Mouse (Mus musculus): ENCODE results near the gene Tcl1b4.
A peak's percentile ranks its signal among the peaks of the same experiment; 100 is the strongest.
"Not testable (repeated sequence)": the region's sequence is repeated elsewhere in the genome, so short reads cannot be mapped to it uniquely, and the experiment has no call there.

Tcl1b4 gene

DNA sequence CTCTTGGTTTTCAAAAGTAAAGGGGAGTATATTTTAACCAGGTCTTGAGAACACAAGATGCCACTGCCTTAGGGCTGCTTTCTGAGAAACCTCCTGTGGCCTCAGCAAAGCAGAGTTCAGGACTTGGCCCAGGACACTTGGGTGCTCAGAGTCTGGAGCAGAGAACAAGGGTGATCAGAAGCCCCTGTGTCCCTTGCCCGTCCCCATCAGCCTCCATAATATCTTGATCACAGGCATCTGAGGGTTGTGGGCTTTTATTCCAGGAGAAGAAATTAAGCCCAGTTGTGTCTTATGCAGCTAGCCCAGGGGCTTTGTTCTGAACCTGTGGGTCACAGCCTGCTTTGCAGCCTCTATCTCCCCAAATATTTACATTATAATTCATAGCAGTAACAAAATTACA lies at the start of gene Tcl1b4:
Gene Tcl1b4 (plus strand): TSS at position 301 of the 400 bp plus-strand sequence.
- not testable (repeated sequence) for DNase-seq

DNA sequence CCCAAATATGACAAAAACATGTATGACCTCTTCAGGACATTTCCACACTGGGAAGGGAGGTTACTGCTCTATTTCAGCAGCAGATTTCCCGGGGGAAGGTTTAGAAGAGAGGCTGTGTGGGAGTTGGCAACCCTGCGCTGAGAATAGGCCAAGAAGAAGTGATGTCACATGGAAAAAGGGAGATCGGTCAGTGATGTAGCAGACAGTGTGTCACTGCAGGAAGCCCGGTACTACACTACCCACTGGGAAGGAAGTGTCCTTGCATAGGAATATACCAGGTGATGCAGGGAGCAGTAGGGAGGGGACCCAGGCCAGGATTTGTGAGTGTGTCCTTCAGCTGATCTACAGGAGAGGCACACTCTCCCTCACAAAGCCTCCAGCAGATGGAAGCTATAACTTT lies 46.5 kb upstream of the Tcl1b4 start:
- not testable (repeated sequence) for DNase-seq

DNA sequence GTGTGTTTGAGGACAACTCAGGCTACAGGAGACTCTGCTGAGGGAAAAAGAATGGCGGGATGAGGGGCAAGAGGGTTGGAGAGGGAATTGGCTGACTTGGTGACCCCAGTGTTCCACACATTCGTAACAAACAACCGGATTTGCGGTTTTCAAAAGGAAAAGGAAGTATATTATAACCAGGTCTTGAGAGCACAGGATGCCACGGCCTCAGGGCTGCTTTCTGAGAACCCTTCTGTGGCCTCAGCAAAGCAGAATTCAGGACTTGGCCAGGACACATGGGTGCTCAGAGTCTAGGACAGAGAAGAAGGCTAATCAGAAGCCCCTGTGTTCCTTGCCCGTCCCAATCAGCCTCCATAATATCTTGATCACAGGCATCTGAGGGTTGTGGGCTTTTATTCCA lies 42.9 kb upstream of the Tcl1b4 start:
- no peak for DNase-seq

DNA sequence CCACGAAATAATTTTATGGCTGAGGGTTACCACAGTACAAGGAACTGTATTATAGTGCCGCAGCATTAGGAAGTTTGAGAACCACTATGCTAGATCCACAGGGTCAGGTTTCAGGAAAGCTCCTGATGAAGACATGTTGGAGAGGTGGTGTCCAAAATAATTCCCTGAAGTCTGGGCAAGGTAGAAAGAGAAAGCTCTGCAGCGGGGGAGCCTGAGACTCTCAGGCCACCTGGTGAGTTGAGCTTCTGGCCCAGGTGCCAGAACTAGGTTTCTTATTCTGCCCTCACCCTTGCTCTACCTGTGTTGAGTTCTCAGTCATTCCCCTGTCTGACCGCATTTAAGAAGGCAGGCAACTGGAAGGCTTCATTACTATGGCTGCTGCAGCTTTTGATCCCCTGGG lies 42.4 kb upstream of the Tcl1b4 start, which contains the start of gene Tcl1b1:
Gene Tcl1b1 (plus strand): TSS at position 301 of the 400 bp plus-strand sequence.
- no peak for DNase-seq

DNA sequence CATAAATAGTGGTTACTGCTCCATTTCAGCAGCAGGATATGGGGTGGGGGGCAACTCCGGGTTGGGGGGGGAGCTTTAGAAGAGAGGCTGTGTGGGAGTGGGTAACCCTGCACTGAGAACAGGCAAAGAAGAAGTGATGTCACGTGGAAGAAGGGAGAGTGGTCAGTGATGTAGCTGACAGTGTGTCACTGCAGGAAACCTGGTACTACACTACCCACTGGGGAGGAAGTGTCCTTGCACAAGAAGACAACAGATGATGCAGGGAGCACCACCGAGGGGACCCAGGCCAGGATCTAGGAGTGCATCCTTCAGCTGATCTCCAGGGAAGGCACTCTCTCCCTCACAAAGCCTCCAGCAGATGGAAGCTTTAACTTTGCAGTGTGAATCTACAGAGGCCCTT lies 35.0 kb upstream of the Tcl1b4 start:
- no peak for DNase-seq

DNA sequence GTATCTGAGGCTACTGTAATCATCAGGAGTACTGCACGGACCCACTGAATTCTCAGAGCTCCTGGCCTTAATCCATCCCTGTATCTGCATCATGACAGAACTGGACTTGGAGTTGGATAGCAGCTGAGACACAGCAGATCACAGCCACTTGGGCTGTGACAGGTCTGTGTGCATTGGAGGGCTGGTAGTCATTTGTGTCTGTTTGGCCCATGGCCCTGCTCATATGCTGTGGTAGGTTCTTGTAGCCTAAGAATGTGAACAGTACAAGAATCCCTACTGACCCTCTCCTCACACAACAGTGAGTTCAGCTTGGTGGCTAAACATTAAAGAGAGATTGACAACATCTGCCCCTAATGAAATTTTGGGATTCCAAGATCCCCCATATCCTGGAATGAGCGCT lies 28.4 kb upstream of the Tcl1b4 start:
- DNase-seq: no peak

DNA sequence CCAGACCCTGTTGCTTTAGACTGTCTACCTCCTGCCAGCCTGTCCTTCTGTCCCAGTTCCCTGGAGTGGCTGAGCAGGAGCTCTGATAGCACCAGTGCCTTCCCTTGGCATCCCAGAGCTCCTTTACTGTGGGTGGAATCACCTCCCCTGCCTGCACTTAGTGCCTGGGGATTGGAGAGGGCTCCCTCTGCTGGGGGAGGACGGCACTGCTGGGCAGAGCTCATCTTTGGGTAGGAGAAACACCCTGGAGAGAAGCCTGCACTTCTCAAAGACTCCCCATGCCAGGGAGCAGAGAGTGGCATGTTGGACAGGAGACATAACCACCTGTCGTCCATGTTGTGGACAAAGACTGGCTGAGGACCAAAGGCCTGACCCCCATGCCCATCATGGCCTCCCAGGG lies 27.4 kb upstream of the Tcl1b4 start:
- peak; percentile 70 for DNase-seq

DNA sequence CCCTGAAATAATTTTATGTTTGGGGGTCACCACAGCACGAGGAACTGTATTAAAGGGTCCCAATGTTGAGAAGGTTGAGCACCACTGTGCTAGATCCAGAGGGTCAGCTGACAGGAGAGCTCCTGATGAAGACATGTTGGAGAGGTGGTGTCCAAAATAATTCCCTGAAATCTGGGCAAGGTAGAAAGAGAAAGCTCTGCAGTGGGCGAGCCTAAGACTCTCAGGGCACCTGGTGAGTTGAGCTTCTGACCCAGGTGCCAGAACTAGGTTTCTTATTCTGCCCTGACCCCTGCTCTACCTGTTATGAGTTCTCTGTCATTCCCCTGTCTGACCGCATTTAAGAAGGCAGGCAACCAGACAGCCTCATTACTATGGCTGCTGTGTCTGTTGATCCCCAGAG lies 25.7 kb upstream of the Tcl1b4 start, which contains the start of gene Tcl1b5:
Gene Tcl1b5 (plus strand): TSS at position 301 of the 400 bp plus-strand sequence.
- not testable (repeated sequence) for DNase-seq

DNA sequence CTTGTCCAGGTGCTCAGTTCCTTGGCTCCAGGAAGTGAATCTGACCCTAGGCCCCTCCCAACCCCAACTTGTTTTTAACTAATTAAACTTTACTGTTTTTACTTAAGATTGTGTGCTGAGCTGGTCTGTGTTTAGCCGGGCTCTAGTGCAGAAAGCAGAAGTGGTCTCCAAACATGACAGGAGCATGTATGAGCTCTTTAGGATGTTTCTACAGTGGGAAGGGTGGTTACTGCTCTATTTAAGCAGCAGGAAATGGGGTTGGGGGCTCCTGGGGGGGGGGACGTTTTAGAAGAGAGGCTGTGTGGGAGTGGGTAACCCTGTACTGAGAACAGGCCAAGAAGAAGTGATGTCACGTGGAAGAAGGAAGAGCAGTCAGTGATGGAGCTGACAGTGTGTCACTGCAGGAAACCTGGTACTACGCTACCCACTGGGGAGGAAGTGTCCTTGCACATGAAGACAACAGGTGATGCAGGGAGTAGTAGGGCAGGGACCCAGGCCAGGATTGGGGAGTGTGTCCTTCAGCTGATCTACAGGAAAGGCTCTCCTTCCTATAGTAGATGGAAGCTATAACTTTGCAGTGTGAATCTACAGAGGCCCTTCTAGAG lies 20.6 kb upstream of the Tcl1b4 start:
- DNase-seq: not testable (repeated sequence)

DNA sequence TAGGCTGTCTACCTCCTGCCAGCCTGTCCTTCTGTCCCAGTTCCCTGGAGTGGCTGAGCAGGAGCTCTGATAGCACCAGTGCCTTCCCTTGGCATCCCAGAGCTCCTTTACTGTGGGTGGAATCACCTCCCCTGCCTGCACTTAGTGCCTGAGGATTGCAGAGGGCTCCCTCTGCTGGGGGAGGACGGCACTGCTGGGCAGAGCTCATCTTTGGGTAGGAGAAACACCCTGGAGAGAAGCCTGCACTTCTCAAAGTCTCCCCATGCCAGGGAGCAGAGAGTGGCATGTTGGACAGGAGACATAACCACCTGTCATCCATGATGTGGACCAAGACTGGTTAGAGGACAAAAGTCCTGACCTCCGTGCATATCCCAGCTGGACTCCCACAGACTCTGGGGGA lies 12.8 kb upstream of the Tcl1b4 start:
- peak; percentile 20 for DNase-seq

DNA sequence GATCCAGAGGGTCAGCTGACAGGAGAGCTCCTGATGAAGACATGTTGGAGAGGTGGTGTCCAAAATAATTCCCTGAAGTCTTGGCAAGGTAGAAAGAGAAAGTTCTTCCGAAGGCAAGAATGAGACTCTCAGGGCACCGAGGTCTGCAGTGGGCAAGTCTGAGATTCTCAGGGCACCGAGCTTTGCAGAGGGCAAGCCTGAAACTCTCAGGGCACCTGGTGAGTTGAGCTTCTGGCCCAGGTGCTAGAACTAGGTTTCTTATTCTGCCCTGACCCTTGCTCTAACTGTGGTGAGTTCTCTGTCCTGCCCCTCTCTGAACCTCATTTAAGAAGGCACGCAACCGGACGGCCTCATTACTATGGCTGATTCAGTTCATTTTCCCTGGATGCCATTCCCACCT lies 11.0 kb upstream of the Tcl1b4 start, which contains the start of gene Tcl1b3:
Gene Tcl1b3 (plus strand): TSS at position 301 of the 400 bp plus-strand sequence.
- DNase-seq: not testable (repeated sequence)

DNA sequence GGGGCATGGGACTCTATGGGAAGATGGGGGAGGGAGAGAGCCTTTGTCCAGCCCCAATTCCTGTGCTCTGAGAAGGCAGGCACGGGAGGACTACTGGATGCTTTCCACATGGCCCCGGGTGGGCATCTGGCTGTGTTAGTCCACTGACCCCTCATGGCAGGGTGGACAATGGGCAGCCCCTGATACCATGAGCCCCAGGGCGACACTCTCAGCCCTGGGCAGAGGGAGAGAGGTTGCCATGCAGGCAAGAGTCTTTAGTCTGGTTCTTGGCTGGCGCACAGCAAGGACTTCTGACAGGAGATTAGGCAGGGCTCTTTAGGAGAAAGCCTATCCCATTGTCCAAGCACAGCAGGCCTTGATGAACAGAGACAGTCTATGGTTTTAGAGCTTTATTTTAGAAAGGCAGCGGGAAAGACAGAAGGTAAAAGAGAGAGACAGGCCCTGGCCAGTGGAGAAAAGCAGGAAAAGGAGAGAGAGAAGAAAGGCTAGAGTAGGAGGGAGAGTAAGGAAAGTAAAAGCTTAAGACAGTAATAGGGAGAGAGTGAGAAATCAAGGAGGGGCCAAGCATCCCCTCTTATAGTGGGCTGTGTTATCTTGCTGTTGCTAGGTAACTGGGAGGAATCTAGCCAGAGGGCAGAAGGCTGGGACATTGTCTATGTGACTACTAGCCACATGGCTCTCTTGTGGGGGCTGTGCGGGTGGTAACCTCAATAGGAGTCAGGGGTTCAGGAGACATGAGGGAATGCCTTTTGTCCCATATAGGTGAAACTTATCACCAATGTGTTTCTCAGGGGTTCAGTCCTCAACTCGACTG lies 1.9 kb upstream of the Tcl1b4 start:
- not testable (repeated sequence) for DNase-seq

DNA sequence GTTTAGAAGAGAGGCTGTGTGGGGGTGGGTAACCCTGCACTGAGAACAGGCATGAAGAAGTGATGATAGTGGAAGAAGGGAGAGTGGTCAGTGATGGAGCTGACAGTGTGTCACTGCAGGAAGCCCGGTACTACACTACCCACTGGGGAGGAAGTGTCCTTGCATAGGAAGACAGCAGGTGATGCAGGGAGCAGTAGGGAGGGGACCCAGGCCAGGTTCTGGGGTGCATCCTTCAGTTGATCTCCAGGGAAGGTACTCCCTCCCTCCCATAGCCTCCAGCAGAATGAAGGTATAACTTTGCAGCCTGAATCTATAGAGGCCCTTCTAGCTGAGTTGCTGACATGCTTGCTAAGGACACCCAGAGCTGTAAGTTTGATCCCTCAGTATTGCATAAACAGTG lies 5.3 kb downstream of the Tcl1b4 start:
- no peak for DNase-seq

DNA sequence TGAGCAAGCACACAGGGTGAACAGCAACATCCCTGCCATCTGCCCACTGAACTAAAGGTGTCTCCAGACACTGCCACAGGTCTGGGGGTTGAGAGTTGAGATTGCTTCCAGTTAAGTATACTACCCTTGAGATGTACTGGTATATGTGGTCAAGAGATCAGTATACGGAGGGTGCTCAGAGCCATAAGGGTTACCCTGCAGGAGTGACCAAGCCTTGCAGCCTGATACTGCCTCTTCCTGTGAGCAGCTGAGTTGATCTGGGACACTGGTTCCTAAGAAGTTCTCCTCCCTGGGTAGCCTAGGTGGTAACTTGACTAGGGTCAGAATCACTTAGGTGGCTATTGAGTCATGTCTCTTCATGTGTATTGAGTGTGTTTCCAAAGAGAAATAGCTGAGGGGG lies 6.7 kb downstream of the Tcl1b4 start:
- no peak for DNase-seq

DNA sequence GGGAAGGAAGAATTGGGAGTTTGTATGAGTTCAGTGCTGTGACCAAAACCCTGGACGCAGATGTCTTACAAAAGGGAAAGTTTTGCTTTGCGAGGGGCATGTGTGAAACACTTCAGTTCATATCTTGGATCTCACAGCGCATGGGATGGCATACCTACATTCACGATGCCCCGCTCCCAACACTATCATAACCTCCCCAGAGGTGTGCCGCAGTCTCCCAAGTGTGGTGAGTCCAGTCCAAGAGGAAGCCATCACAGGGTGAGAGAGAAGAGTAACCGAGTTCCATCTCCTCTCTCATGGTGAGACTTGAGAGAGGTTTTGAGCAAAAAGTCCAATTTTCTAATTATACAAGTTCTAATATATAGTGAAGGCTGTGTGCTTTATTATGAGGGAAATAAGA lies 7.5 kb downstream of the Tcl1b4 start:
- no peak for DNase-seq

DNA sequence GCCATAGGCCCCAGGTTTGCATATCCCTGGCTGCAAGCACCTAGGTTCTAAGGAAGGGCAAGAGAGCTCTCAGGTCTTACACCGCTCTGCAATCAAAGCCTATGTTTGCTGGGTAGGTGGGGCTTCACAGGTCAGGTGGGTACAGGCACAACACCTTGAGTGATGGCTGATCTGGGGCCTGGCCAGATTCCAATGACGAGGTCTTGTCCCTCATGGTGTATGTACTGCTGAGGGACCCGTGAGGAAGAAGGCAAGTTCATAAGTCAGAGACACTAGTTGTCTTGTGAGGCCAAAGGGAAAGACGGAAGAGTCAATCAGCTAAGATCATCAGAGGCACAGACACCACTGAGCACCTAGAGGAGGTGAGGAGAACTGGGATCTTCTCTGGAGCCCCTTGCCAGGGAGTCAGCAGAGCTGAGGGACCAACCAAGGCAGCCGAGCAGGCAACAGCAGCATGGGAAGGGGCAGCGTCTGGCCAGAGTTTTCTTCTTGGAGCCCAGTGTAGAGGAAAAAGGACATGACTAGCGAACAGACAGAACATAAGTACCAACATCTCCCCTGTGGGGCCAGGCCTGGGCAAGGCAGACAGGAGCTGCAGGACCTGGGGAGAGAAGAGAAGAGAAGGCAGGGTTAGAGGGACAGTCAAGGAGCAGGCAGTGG lies 15.5 kb downstream of the Tcl1b4 start:
- no peak for DNase-seq

DNA sequence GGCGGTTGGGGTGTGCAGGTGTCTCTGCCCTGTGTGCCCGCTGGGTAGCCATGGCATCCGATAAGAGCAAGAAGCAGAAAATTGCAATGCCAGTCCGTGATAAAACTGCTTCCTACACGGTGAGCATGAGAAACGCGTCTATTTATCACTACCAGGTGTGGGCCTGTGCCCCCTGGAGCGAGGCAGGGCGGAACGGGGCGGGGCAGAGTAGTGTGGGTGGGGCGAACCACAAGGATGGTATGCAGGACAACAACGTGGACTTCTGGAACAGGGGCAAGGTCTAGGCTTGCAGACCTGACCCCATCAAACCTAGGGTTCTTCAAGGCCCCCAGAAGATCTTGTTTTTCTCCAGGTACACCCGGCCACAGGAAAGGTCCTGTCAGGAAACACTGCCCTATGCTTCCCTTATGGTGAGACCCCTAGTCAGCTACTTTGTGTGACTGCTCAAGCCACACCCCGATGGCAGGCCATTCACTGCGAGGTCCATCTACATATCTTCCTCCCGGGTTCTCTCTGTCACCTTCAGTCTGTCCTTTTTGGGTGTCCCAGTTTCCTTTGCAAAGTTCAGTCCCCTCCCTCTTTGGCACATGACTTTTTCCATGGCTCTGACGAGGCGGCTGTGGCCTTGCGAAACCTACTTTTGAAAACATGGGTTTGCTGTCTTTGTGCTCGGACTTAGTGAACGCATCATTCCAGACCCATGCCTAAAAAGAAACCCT lies 21.0 kb downstream of the Tcl1b4 start, which contains the start of gene Tcl1:
Gene Tcl1 (minus strand): TSS at position 193 of the 719 bp plus-strand sequence.
- no peak for DNase-seq

DNA sequence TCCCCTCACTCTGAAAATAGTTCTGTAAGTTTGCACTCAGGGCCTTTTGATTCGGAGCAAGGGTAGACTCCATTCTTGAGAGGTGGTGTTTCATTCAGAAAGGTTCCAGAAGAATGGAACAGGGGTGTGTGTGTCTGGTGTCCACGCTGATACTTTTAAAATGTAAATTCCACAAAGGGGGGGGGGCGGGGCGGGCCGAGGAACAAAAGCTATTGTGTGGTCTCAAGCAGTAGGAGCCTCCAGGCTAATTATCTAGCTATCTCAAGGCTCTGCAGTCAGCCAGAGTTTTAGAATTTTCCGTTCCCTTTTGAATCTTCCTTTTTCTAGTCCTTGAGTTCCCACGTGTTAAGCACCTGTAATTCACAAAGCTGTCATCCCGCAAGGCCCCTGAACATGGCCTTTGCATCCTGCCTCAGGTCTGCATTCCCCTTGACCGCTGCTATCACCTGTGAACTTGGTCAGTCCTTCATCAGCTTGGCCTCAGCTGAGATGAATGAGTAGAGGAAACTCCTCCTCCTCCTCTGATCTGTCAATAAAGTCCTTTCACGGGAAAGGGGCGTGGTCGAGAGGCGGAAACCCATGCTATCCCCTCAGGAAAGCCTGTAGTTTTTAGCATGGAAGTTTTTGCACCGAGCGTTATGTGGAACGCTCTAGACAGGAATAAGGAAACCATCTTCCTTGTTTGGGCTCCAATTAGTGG lies 23.0 kb downstream of the Tcl1b4 start:
- no peak for DNase-seq

DNA sequence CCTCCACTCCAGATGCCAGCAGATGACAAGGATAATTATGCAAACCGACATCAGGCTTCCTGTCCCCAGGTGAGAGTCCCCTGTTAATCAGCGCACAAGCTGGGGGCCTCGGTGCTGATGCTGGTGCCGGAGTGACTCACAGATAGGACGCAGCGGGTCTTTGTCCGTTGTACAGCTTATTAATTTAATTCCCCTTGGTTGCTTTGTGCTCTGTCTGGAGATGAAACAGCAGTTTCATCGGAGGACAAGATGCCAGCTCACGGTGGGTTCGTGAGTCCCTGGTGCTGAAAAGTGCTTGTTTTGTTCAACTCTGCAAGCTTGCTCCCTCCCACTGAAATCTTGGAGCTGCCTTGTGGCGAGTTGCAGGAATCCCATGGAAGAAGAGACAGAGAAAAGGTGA lies 32.6 kb downstream of the Tcl1b4 start:
- DNase-seq: no peak

DNA sequence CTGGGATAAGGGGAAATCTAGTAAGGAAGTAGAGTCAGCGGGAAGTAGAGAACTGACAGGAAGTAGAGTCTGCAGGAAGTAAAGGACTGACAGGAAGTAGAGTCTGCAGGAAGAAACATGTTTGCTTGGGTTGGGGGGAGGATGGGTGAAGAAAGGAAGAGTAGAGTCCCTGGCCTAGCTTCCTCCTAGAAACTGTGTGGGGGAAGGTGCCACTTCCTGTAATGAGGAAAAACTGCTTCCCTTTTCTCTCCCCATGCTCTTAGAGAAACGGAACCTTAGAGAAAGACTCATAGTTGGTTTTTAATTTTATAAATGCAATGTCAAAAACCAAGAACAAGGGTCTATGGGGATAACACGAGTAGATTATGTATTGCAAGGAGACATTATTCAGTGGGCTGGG lies 33.3 kb downstream of the Tcl1b4 start:
- no peak for DNase-seq

DNA sequence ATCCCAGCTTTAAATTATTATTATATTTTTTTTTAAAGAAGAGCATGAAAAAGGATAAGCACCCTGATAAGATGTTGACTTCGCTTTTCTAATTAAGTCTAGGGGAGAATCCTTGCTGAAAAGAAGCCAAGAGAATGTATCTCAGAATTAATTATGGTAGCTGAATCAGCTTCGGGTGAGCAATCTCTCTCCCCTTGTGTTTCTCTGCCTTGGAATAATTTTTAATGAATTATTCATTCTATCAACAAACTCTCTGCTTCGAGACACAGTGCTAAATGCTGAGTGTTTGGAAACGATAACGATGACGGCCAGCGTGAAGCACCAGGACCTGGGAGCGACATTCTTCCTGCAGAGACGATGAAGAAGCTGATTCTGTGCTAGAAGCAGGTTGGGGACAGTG lies 37.3 kb downstream of the Tcl1b4 start:
- no peak for DNase-seq

DNA sequence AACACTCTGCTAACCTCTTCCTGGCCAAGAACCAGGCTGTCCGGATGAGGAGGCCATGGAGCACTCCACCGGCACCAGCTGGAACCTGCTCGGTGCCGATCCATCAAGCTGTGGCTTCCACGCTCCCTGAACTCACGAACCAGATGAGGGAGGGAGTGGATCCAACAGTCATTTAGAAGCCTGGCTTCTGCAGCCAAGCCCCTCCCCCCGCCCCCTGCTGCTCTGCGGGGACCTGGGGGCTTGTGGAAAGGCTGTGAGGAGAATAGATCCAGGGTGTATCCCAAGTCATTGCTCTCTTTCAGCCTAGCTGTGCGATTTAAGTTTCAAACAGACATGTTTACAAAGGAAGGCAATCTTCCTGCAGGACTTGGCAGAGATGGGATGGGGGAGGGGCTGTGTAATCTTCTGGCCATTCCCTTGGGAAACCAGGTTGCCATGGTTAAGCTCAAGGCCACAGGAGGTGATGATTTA lies 47.0 kb downstream of the Tcl1b4 start:
- peak; percentile 4 for DNase-seq
